Mouse (Mus musculus) kidney, adult 18-20 months (tissue): ENCODE results near the gene Cdh8.
"Not testable (repeated sequence)": the region's sequence is repeated elsewhere in the genome, so short reads cannot be mapped to it uniquely, and the experiment has no call there.

ENCODE experiments used
- DNase-seq: peaks from one replicate; pipeline ENCODE4 v3.0.0; 2021

The Cdh8 gene

DNA sequence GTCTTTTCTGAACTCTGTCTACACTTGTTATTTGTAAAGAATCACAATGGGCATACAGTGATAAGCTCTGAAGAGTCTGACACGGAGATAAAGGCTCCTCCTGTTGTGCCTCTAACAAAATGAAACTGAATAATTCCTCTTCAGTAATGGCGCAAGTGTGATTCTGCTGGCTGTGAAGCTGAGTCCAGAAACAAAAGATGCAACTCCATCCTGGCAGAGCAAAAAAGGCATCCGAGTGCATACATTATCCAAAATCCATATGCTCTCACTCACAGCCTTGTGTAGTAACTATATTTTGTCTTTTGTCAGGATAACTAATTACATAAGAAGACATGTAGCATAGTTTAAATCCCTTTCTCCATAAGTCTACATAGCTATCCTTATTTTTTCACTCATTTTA, 149.1 kb downstream of the Cdh8 start:
- DNase-seq, result no peak

DNA sequence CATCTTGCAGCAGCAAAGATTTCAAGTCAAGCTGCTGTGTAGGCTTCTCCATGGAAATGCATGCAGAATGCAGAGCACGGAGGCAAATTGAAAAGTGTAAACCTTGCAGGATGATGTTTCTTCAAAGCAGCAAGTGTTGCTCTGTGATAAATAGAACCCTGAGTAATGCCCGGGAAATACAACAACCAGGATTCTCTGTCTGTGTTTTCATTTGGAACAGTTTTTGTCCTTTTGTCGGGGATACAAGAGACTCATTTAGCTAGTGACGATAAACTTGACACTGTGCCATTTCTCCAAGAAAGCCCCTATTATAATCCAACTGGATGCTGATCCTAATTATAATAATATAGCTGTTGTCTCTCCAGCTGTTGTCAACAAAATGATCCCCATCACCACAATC, 181.9 kb downstream of the Cdh8 start:
- no peak for DNase-seq

- no peak for DNase-seq
Measured at GRCm38 (mm10) chr8:99223697-99224096, 192.6 kb downstream of the Cdh8 start.

GRCm38 (mm10) chr8:99205194-99205593, 211.1 kb downstream of the Cdh8 start:
- DNase-seq, result no peak

DNA sequence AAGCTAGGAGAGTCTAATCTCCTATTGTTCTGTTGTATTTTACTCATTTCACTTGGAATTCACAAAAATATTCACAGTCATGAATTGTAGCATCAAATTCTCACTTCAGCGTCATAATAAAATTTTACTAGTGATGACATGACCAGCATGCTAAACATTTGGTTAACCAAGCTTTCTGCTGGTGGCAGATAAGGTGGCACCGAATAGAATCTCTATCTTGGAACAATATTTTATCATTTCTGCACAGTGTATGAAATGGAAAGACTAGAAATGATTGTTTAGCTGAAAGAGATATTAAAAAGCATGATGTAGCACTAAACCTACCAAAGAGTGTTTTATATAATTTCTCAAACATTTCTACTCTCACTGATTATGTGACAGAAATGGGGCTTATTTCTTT, 225.6 kb downstream of the Cdh8 start:
- no peak for DNase-seq

DNA sequence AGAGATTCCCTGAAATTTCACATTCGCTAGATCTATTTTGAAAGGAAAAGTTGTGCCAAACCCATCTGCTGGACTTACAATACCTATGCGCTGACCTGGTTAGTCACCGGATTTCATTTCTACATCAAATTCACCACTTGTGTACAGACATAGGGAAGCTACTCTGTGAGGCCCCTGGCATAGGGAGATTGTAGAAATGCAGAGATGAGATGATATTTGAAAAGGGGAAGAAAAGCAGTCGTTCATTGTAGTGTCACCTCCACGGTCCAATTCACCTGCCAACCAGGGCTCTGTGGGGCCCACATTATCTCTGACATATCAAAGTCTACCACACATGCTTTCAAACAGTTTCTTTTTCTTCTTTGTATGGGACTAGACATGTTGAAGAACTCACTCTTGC, 229.4 kb downstream of the Cdh8 start:
- no peak for DNase-seq

DNA sequence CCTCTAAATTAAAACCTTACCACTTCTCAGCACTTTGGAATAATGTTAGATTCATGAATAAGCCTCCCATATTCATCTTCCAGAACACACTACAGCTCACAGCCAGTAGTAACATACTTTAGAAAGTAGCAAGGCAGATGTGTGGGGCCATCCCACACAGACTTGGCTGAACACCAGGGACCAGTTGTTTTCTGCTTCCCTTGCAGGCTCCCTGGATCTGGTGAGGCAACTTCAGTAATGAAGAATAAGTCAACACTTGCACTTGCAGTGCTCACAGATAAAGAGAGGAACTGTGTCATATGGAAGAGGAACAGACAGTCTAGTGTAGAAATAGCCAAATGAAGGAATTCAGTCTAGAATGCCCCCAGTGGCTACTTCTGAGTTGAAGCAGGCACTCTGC, 232.1 kb downstream of the Cdh8 start:
- no peak for DNase-seq

DNA sequence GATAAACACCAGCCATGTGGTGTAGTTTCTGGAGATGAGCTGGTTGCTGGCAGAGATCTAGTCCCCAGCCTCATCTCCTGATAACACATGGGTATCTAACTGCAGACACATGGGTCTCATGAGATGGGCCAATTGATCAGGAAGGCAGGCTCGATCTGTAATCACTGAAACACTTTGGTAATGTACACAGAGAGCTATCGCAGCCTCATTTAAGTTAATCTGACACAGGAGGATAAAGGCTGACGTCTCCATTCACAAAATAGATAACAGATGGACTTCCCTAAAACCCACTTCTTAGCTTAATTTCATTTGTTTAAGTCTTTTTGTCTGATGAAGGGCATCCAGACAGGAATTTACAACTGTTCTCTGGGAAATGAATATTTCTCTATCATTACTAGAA, 249.3 kb downstream of the Cdh8 start:
- DNase-seq, result no peak

- no peak for DNase-seq
Measured at GRCm38 (mm10) chr8:99161633-99162032, 254.6 kb downstream of the Cdh8 start.

DNA sequence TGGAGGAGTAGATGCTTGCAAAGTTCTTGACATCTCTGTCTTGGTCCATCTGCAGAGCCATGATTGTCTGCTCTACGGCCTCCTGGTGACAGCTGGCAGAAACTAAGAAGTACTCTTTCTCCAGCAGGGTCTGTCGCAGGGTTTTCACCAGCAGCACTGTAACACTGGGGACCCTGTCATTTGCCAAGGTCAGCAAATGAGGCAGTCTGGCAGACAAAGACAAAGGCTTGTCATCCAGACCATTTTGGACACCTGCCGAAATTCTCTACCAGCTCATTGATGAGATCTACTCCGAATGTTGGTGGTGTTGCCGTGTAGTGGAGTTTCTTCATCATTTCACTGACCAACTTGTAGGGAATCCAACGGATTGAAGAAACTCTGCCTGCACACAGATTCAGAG, 270.8 kb downstream of the Cdh8 start:
- DNase-seq, result no peak

DNA sequence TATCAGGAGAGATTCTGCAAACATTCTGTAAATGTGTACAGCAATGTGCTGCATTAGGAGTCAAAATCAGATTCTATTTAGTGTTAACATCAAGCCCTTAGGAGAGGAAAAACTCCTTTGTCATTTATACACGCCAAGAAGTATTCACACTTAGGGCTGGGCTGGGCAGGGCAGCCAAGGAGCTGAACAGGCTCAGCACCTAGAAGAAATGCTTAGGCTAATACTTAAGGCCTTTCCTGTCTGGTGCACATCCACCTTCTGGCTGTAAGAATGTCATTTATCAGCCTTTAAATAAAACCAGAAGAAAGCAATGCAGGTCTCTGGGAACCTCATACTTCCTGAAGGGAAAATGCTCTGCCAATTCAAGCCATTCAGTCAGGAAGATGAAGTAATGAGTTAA, 271.5 kb downstream of the Cdh8 start:
- not testable (repeated sequence) for DNase-seq

DNA sequence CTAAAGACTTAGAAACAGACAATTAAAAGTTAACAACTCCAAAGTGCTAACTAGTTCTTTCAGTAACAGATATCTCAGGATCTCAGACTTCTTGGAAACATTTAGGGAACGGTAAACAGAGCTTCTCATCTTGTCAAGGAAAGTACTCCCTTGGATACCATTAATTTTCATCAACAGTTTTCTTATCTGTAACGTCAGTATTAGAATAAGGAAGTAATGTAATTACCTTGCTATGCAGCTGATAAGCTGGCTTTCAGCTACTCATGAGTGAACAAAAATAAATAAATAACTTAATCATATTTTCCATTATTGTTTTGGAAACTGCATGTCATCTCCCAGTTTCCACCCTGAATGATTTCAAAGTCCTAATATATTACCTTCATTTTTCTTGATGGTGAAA, 317.8 kb downstream of the Cdh8 start:
- DNase-seq, result no peak

DNA sequence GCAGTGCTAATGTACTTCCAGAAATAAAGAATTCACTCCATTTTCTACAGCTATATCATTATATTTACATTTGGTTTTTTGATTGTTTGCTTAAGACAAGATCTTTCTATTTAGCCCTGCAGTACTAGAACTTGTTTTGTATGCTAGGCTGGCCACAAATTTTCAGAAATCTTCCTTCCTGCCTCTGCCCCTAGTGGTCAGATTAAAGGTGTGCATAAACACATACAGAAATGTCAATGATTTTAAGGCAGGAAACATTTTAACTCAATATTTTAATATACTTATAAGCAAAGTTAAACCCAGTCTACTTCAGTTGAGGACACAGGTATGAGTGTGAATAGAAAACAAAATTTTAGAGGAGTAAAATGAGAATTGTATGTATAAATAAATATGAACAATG, 364.9 kb downstream of the Cdh8 start:
- no peak for DNase-seq

GRCm38 (mm10) chr8:99048664-99049363, 367.5 kb downstream of the Cdh8 start:
- DNase-seq, result no peak

- DNase-seq, result no peak
Measured at GRCm38 (mm10) chr8:99040423-99040822, 375.8 kb downstream of the Cdh8 start.

DNA sequence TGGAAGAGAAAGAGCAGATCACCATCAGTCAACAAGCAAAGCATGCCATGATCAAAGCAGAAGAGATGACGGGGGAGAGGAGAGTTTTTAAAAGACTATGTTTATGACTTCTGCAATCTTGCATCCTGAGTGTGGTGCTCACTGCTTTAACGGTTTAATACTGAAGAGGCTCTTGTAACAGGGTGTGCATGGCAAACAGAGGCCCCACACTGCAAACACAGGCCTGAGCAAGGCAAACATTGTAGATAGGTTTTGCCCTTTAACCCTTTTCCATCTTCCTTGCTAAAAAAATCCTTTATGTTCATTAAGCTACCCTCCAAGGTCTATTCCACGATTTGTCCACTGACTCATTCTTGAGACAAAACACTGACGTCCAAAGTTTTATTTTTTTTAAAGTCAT, 385.2 kb downstream of the Cdh8 start:
- DNase-seq, result no peak
